Mouse (Mus musculus) forebrain, embryonic 16.5 days (tissue): ENCODE data around the gene Tmem50b. TPM values are rescaled to one million over a fixed set of nuclear protein-coding genes. Genes with fewer than 3 reads are reported as not detected.
A peak's percentile ranks its signal among the peaks of the same experiment; 100 is the strongest.

Experiments
- ATAC-seq: fragments of 200-750 bp; cut with Nextera tagmentation; 2 replicates; pipeline ENCODE4 v1.8.0; 2017; ENCODE audit warnings: mild to moderate bottlenecking, moderate library complexity
- H3K27ac ChIP-seq: fragments of 300-500 bp; sonication (generic); 2 replicates; pipeline ENCODE4 v1.5.1; 2014; ENCODE audit warnings: low read length, control low read depth
- H3K27me3 ChIP-seq: fragments of 300-500 bp; sonication (generic); replicated peaks from 2 replicates; pipeline ENCODE4 v1.6.1; 2014; ENCODE audit warnings: low read length; ENCODE audit not compliant: control insufficient read depth, insufficient read depth
- H3K36me3 ChIP-seq: fragments of 300-500 bp; sonication (generic); 2 replicates; pipeline ENCODE4 v1.6.1; 2014; ENCODE audit not compliant: control insufficient read depth, insufficient read depth
- H3K4me1 ChIP-seq: fragments of 300-500 bp; sonication (generic); replicated peaks from 2 replicates; pipeline ENCODE4 v1.6.1; 2014; ENCODE audit warnings: low read length; ENCODE audit not compliant: control insufficient read depth, insufficient read depth
- H3K4me2 ChIP-seq: fragments of 300-500 bp; sonication (generic); 2 replicates; pipeline ENCODE4 v1.6.1; 2014; ENCODE audit warnings: mild to moderate bottlenecking, low read length, control low read depth
- H3K4me3 ChIP-seq: fragments of 300-500 bp; sonication (generic); replicated peaks from 2 replicates; pipeline ENCODE4 v1.5.1; 2014; ENCODE audit warnings: mild to moderate bottlenecking, low read length, control low read depth
- H3K9ac ChIP-seq: fragments of 300-500 bp; sonication (generic); replicated peaks from 2 replicates; pipeline ENCODE4 v1.6.1; 2014; ENCODE audit warnings: low read depth, low read length, control low read depth
- H3K9me3 ChIP-seq: fragments of 300-500 bp; sonication (generic); 2 replicates; pipeline ENCODE4 v1.6.1; 2016; ENCODE audit warnings: low read length; ENCODE audit not compliant: control insufficient read depth
- whole genome bisulfite sequencing: fragments of 180-500 bp; shearing (Covaris S2); extraction: QIAGEN DNeasy Blood & Tissue Kit; methylation state at CpG from one replicate; pipeline ENCODE4 v1.1.7; 2014; 5-methylcytosine and 5-hydroxymethylcytosine counted together
- polyA plus RNA-seq: library from polyadenylated mRNA; unstranded; fragments of >200 nt; fragmentation: Nextera tagmentation; extraction: Ambion mirVana; gene quantifications from 2 replicates; pipeline ENCODE4 v1.2.1, GENCODE M21; 2015

Tmem50b gene
- polyA plus RNA-seq, 1 experiment from 2014 or later = 93.8 TPM

DNA sequence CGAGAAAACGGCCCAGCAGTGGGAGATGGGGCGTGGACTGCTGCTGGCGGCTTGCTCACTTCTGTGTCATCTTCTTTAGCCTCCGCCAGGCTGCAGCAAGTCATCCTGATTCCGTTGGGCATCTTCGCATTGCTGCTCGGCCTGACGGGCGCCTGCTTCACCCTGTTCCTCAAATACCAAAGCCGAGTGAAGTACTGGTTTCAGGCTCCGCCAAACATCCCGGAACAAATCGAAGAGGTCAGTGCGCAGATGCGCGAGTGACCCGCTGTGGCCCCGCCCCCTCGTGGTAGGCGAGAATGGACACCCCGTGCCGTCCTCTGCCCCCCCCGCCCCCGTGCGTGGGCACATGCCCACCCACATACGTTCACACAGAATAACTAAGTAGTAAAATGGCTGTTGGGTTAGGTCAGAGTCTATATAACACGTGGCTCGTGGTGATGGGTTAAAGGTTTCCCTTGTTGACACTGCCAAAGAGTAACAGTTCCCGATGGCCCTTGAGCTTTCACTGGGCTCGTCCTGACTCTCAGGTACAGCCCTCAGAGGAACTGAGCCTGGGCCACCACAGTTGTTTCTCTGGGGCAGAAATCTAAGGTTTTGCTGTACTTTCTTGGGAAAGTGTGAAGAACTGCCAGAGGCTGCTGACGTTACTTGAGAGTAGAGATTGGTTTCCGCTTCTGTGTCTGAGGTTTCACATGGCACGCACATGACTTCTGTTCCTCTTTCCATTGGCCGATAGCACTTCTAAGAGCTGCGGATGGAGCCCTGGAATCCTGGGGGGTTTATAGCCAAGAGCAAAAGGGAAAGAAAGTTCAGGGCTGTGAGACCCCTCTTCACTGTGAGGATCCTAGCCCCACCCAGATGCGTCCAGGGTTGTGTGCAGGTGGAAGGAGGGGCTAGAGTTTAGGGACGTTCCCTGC, 35.8 kb downstream of the Tmem50b start:
- Histone ChIP-seq H3K9me3 (no peaks in the 10 kb centered on the region), H3K27ac (no peak overlapping the region), H3K27me3 (no peaks in the 10 kb centered on the region), H3K4me1 (no peaks in the 10 kb centered on the region), H3K4me2 (no peak overlapping the region), H3K4me3 (no peak overlapping the region), H3K36me3 (peaks cover 7% of the 10 kb centered on the region), H3K9ac (no peak overlapping the region)
- ATAC-seq = no peak
- WGBS = 70% methylated on average over 38 of the region's 38 CpGs

DNA sequence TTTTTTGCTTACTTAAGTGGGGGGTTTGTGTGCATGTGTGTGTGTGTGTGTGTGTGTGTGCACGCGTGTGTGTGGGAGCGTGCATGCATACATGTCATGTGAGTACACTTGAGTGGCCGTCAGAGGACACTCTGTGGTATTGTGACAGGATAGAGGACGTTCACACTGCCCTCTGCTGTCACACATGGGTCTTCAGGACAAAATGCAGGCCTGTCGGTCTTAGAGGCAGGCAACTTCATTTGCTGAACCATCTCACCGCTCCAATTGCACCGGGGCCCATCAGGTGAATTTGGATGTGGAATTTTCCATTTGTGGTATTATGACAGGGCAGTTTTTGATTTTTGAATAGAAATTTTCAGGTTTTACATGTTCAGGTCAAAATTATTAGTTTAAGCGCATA, 36.5 kb downstream of the Tmem50b start:
- ATAC-seq = no peak
- H3K36me3 ChIP-seq = peaks cover 7% of the 10 kb centered on the region
- H3K9me3 ChIP-seq = no peaks in the 10 kb centered on the region
- H3K27me3 ChIP-seq = no peaks in the 10 kb centered on the region
- H3K27ac ChIP-seq = no peak overlapping the region
- H3K4me2 ChIP-seq = no peak overlapping the region
- no peak overlapping the region for H3K4me3 ChIP-seq
- H3K9ac ChIP-seq = no peak overlapping the region
- 55% methylated on average over 9 of the region's 9 CpGs for WGBS
- H3K4me1 ChIP-seq = no peaks in the 10 kb centered on the region

DNA sequence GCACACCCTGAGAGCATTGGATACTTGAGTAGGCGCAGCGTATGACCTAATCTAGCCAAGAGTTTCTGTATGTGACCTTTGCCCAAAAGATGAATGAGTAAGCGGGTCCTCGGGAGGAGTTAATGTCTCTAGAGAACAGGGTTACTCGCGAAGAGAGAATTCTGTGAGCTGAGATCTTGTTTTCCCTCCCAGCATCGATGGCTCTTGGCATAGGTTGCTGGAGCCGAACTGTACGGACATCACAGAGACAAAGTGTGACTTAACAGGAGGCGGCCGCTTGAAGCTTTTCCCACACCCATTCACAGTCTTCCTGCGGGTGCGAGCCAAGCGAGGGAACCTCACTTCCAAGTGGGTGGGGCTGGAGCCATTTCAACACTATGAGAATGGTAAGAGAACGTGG, 39.9 kb downstream of the Tmem50b start:
- peak; percentile 49; the same call in 1 of the 2 replicates for ATAC-seq
- Histone ChIP-seq H3K27me3 (no peaks in the 10 kb centered on the region), H3K4me1 (peaks cover 8% of the 10 kb centered on the region), H3K4me3 (no peak overlapping the region), H3K4me2 (no peak overlapping the region), H3K36me3 (peaks cover 7% of the 10 kb centered on the region; the same call in 1 of the 2 replicates), H3K9me3 (no peaks in the 10 kb centered on the region), H3K9ac (no peak overlapping the region), H3K27ac (no peak overlapping the region)
- 79% methylated on average over 15 of the region's 15 CpGs for WGBS

DNA sequence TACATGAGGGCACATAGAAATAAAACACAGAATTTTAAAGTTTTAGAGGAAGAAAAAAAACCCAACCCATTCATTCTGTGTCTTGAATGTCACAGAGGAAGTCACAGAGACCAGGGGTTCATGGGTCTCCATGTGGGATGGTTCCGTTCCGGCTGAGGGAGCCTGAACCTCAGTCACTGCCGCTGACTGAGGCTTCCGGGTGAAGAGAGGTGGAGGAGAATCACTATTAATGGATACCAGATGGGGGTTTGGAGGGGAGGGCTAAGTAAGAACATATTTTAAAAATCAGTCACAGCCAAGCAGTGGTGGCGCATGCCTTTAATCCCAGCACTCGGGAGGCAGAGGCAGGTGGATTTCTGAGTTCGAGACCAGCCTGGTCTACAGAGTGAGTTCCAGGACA, 40.4 kb downstream of the Tmem50b start:
- no peak overlapping the region for H3K27ac ChIP-seq
- no peak overlapping the region for H3K4me2 ChIP-seq
- peaks cover 7% of the 10 kb centered on the region; the same call in 1 of the 2 replicates for H3K36me3 ChIP-seq
- H3K9me3 ChIP-seq = no peaks in the 10 kb centered on the region
- 93% methylated on average over 7 of the region's 7 CpGs for WGBS
- peaks cover 8% of the 10 kb centered on the region for H3K4me1 ChIP-seq
- ATAC-seq = no peak
- H3K27me3 ChIP-seq = no peaks in the 10 kb centered on the region
- H3K9ac ChIP-seq = no peak overlapping the region
- H3K4me3 ChIP-seq = no peak overlapping the region

DNA sequence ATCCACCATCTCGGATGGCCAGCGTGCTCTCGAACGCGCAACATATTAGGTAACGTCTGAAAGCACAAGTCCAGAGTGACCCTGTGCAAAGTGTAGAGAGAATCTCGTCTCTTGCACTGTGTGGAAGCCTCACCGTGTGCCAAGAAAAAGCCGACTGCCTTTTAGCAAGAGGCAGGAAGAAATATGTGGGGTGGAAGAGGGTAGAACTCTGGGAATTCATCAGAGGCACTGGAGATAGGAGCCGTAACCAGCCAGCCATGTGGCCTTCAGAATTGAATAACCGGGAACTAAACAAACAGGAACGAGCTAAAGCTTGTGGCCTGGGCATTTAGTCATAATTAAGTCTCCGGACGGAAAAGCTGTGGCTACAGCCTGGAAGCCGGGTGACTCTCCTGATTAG, 40.9 kb downstream of the Tmem50b start:
- peaks cover 8% of the 10 kb centered on the region for H3K4me1 ChIP-seq
- 0 out of 2 replicates have a peak, but pooled peaks cover 7% of the 10 kb centered on the region for H3K36me3 ChIP-seq
- H3K9ac ChIP-seq = no peak overlapping the region
- WGBS = 83% methylated on average over 15 of the region's 15 CpGs
- no peak overlapping the region for H3K4me2 ChIP-seq
- ATAC-seq = no peak
- H3K4me3 ChIP-seq = no peak overlapping the region
- no peak overlapping the region for H3K27ac ChIP-seq
- H3K27me3 ChIP-seq = no peaks in the 10 kb centered on the region
- no peaks in the 10 kb centered on the region for H3K9me3 ChIP-seq

DNA sequence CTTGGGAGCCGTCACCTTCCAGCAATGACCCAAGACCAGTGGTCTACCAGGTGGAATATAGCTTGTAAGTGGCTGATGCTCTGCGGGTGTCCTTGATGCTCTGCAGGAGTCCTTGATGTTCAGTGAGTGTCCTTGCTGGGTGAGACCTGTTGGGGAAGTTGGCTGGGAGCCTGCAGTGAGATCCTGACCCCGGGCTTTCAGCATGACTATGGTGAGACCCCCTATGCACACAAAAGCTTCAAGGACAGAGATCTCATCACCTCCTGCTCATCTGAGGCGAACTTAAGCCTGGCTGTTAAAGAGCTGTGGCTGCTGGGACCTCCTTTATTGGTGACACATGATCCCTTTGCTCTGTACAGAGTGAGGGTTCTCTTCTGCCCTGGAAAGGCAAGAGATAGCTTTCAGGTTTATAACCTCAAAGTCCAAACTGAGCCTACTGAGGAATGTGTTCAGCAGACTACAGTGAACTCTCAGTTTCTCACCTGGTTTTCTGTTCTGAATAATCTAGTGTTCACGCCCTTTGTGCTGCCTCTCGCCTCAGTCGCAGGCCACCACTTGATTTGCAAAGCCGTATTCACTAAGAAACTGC, 42.5 kb downstream of the Tmem50b start:
- Histone ChIP-seq H3K9me3 (no peaks in the 10 kb centered on the region), H3K27me3 (no peaks in the 10 kb centered on the region), H3K4me3 (no peak overlapping the region), H3K27ac (no peak overlapping the region), H3K36me3 (0 out of 2 replicates have a peak, but pooled peaks cover 7% of the 10 kb centered on the region), H3K9ac (no peak overlapping the region), H3K4me1 (peaks cover 9% of the 10 kb centered on the region), H3K4me2 (no peak overlapping the region)
- no peak for ATAC-seq
- WGBS = 87% methylated on average over 8 of the region's 8 CpGs

DNA sequence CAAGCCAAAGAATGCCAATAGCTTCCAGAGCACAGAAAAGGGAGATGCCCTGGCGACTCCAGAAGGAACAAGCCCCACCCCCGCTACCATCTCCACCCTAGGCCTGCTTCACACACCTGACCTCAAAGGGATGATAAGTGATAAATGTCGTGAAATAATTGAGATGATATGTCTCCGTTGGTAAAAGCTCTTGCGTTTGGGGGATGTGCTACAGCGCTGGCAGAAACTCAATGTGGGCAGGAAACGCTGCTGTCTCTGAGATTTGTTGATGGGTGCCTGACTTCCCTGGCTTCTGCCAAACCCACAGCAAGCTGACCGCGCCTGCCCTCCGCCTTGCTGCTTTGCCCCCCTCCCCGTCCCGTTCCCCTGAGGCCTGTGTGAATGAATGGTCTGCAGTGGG, 44.0 kb downstream of the Tmem50b start:
- Histone ChIP-seq H3K4me1 (peaks cover 16% of the 10 kb centered on the region), H3K4me3 (no peak overlapping the region), H3K27me3 (no peaks in the 10 kb centered on the region), H3K9ac (no peak overlapping the region), H3K36me3 (0 out of 2 replicates have a peak, but pooled peaks cover 4% of the 10 kb centered on the region), H3K9me3 (no peaks in the 10 kb centered on the region), H3K4me2 (no peak overlapping the region), H3K27ac (no peak overlapping the region)
- no peak for ATAC-seq
- 54% methylated on average over 12 of the region's 12 CpGs for WGBS

DNA sequence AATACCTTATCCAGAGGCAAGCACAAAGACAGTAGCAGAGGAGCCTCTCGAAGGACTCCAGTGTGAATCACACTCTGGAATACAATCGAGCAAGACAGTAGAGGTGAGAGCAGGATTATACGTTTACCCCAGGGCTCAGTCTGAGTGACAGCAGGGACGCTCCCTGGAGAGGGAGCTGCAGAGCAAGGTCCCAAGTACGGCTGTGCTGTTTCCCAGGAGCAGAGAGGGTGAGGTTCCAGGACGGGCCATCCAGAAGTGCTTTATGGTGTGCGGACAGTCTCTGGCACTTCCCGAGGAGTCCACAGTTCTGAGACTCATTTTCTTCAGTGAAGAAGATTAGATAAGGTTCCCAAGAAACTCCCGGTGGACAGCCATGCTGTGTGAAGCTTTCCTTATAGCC, 45.5 kb downstream of the Tmem50b start:
- Histone ChIP-seq H3K36me3 (0 out of 2 replicates have a peak, but pooled peaks cover 2% of the 10 kb centered on the region), H3K9ac (no peak overlapping the region), H3K9me3 (no peaks in the 10 kb centered on the region), H3K27me3 (no peaks in the 10 kb centered on the region), H3K4me2 (no peak overlapping the region), H3K4me1 (peaks cover 25% of the 10 kb centered on the region), H3K27ac (no peak overlapping the region), H3K4me3 (no peak overlapping the region)
- no peak for ATAC-seq
- WGBS = 64% methylated on average over 9 of the region's 9 CpGs

DNA sequence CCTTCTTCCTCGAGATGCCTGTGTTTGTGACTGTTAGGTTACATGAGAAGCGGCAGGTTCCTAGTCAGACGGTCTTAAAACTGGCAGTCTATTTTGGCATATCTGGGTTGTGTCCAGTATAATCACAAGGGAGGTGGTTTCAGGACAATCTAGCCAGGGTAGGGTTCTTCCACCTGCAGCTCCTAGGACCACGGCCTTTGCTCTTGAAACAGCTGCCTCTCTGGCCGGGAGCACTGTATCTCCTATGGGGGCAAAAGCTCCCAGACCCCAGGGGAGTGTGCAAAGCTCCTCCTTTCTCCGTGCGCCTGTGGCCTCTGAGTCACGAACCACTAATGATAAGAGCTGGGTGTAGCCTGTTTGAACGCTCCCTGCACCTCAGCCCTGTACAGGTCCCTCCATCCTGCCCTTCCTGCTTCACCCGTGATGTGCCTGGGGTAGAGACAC, 46.5 kb downstream of the Tmem50b start:
- Histone ChIP-seq H3K9ac (no peak overlapping the region), H3K4me1 (peaks cover 28% of the 10 kb centered on the region), H3K4me3 (no peak overlapping the region), H3K27me3 (no peaks in the 10 kb centered on the region), H3K36me3 (0 out of 2 replicates have a peak, but pooled peaks cover 2% of the 10 kb centered on the region), H3K9me3 (no peaks in the 10 kb centered on the region), H3K27ac (no peak overlapping the region), H3K4me2 (no peak overlapping the region)
- ATAC-seq = no peak
- 73% methylated on average over 10 of the region's 10 CpGs for WGBS
